Mouse (Mus musculus) lung, postnatal 0 days (tissue): ENCODE results near the gene Csnka2ip. TPM values are rescaled to one million over a fixed set of nuclear protein-coding genes. Genes with fewer than 3 reads are reported as not detected.

Experiments
- ATAC-seq: fragments of 200-750 bp; cut with Nextera tagmentation; 2 replicates; pipeline ENCODE4 v1.8.0; 2017; ENCODE audit warnings: moderate library complexity
- DNase-seq: peaks from one replicate; pipeline ENCODE4 v3.0.0-alpha.2; 2016; ENCODE audit warnings: low spot score
- H3K27ac ChIP-seq: fragments of 300-500 bp; sonication (generic); 2 replicates; pipeline ENCODE4 v1.5.1; 2014; ENCODE audit warnings: antibody characterized with exemption, mild to moderate bottlenecking, low read length, mixed read lengths
- H3K27me3 ChIP-seq: fragments of 300-500 bp; sonication (generic); replicated peaks from 2 replicates; pipeline ENCODE4 v1.6.1; 2014; ENCODE audit warnings: low read length, mixed read lengths; ENCODE audit not compliant: insufficient read depth
- H3K36me3 ChIP-seq: fragments of 300-500 bp; sonication (generic); 2 replicates; pipeline ENCODE4 v1.6.1; 2014; ENCODE audit warnings: low read length, mixed read lengths; ENCODE audit not compliant: insufficient read depth
- H3K4me1 ChIP-seq: fragments of 300-500 bp; sonication (generic); 2 replicates; pipeline ENCODE4 v1.6.1; 2014; ENCODE audit warnings: antibody characterized with exemption, low read depth, low read length, mixed read lengths; ENCODE audit not compliant: insufficient read depth
- H3K4me2 ChIP-seq: fragments of 300-500 bp; sonication (generic); replicated peaks from 2 replicates; pipeline ENCODE4 v1.6.1; 2014; ENCODE audit warnings: low read depth, mild to moderate bottlenecking, low read length, moderate library complexity, mixed read lengths
- H3K4me3 ChIP-seq: fragments of 300-500 bp; sonication (generic); 2 replicates; pipeline ENCODE4 v1.5.1; 2014; ENCODE audit warnings: low read depth, low read length
- H3K9ac ChIP-seq: fragments of 300-500 bp; sonication (generic); replicated peaks from 2 replicates; pipeline ENCODE4 v1.6.1; 2014; ENCODE audit warnings: low read depth, mild to moderate bottlenecking
- H3K9me3 ChIP-seq: fragments of 300-500 bp; sonication (generic); 2 replicates; pipeline ENCODE4 v1.6.1; 2016; ENCODE audit warnings: low read length, mixed read lengths
- CTCF ChIP-seq: IDR thresholded peaks from 2 replicates; pipeline ENCODE4 v1.5.1; 2016; ENCODE audit warnings: antibody characterized with exemption, mild to moderate bottlenecking
- EP300 ChIP-seq: IDR thresholded peaks from 2 replicates; pipeline ENCODE4 v1.6.1; 2016; ENCODE audit warnings: antibody characterized with exemption, mild to moderate bottlenecking, control low read depth
- WGBS: fragments of 180-500 bp; shearing (Covaris S2); extraction: QIAGEN DNeasy Blood & Tissue Kit; methylation state at CpG from one replicate; pipeline ENCODE4 v1.1.7; 2014; 5-methylcytosine and 5-hydroxymethylcytosine counted together
- polyA plus RNA-seq: library from polyadenylated mRNA; unstranded; fragments of >200 nt; fragmentation: Nextera tagmentation; extraction: Ambion mirVana; gene quantifications from 2 replicates; pipeline ENCODE4 v1.2.1, GENCODE M21; 2015

Csnka2ip gene
- polyA plus RNA-seq, 1 experiment from 2014 or later: not detected

DNA sequence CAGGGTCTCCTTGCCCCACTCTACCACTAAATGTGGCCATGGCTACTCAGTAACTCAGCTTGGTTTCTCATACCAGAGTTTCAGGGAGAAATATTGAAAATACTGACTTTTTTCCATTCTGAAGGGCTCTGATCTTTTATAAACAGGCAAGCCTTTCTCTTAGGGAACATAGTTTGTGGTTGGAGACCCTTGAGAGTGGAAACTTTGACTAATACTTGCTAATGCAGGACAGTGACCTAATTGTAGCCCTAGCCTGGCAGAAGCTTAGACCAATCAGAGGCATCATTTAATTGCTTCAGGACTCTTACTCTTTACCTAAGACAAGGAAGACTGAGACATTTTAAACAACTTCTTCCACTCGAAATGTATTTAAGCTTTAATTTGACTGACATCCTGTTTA, 39.1 kb downstream of the Csnka2ip start:
- no peak overlapping the region for H3K27ac ChIP-seq
- H3K9ac ChIP-seq: no peak overlapping the region
- H3K4me3 ChIP-seq: no peak overlapping the region
- no peak overlapping the region for H3K4me2 ChIP-seq
- TF ChIP-seq CTCF (no peak), EP300 (no peak)
- no peak for ATAC-seq
- H3K4me1 ChIP-seq: no peaks in the 10 kb centered on the region
- no peaks in the 10 kb centered on the region for H3K9me3 ChIP-seq
- H3K27me3 ChIP-seq: no peaks in the 10 kb centered on the region
- no peaks in the 10 kb centered on the region for H3K36me3 ChIP-seq
- WGBS: 33% methylated on average over 1 of the region's 1 CpGs
- DNase-seq: no peak

DNA sequence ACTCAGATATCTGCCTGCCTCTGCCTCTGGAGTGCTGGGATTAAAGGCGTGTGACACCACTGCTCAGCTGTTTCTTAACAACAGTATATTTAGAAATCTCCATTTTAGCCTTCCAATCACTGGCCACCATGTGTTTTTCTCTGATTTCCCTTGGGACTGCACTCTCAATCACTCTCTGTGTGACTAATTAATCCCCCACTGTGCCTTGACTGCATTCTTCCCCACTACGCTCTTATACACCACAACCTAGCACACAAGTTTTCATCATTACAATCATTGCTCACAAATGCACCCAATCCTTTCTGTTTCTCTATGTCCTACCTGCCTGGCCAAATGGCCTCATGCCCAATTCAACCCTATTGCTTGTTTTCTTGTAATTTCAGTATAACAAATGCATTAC, 43.7 kb downstream of the Csnka2ip start:
- ATAC-seq (no peak), DNase-seq (no peak)
- Histone ChIP-seq H3K9ac (no peak overlapping the region), H3K36me3 (no peaks in the 10 kb centered on the region), H3K4me1 (no peaks in the 10 kb centered on the region), H3K27me3 (no peaks in the 10 kb centered on the region), H3K4me2 (no peak overlapping the region), H3K4me3 (no peak overlapping the region), H3K27ac (no peak overlapping the region), H3K9me3 (no peaks in the 10 kb centered on the region)
- no peak for TF ChIP-seq CTCF
- WGBS: 77% methylated on average over 2 of the region's 2 CpGs

DNA sequence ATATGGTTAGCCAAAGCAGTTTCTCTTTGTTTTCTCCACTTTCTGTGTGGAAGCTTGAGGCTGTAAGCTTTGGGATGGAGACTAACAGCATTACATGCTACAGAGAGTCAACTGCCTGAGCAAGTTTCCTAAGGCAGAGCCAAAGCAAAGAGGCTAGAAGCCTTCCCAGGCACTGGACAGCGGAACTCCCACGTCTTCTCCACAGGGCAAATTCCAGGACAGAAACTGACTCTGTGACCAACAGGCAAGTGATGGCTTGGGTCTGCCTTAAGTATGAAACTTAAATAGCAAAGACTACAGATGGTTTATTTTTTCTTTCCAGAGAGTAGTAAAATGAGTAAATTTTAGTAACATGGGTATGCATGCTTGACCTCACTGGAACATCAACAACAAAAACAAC, 75.3 kb downstream of the Csnka2ip start:
- H3K4me1 ChIP-seq: no peaks in the 10 kb centered on the region
- H3K4me3 ChIP-seq: no peak overlapping the region
- no peak overlapping the region for H3K27ac ChIP-seq
- WGBS: 92% methylated on average over 2 of the region's 2 CpGs
- H3K36me3 ChIP-seq: no peaks in the 10 kb centered on the region
- no peaks in the 10 kb centered on the region for H3K9me3 ChIP-seq
- H3K4me2 ChIP-seq: no peak overlapping the region
- no peaks in the 10 kb centered on the region for H3K27me3 ChIP-seq
- ATAC-seq (no peak), DNase-seq (no peak)
- H3K9ac ChIP-seq: no peak overlapping the region
- TF ChIP-seq EP300 (no peak), CTCF (no peak)

DNA sequence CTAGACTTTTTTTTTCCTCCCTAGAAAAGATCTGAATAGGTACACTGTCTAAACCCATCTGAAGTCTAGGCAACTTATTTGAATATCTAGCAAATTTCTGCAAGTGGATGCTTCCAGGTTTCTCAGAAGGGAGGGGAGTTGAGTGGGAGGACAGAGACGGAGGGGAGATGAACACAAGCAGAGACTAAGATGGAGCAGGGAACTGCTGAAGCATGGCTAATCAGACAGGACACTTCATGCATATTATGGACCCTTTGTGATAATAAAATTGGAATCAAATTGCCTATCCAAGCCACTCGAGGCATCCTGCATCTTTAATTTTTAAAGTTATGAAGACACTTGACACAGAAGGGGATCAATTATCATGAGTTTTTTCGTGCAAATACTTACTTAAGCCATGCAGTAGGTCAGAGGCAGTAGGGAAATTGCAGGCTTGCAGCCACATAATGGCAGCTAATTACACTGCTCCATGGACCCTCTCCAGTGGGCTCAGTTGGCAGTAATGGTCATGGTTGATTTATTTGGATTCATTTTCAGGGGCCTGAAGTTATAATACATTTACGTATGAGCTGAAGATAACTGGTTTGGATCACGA, 78.1 kb downstream of the Csnka2ip start:
- H3K9me3 ChIP-seq: no peaks in the 10 kb centered on the region
- DNase-seq (no peak), ATAC-seq (no peak)
- no peak overlapping the region for H3K4me2 ChIP-seq
- H3K27ac ChIP-seq: no peak overlapping the region
- H3K27me3 ChIP-seq: no peaks in the 10 kb centered on the region
- WGBS: 62% methylated on average over 5 of the region's 5 CpGs
- no peak overlapping the region for H3K9ac ChIP-seq
- H3K36me3 ChIP-seq: no peaks in the 10 kb centered on the region
- H3K4me3 ChIP-seq: no peak overlapping the region
- H3K4me1 ChIP-seq: no peaks in the 10 kb centered on the region
- no peak for TF ChIP-seq CTCF
- TF ChIP-seq EP300: no peak

DNA sequence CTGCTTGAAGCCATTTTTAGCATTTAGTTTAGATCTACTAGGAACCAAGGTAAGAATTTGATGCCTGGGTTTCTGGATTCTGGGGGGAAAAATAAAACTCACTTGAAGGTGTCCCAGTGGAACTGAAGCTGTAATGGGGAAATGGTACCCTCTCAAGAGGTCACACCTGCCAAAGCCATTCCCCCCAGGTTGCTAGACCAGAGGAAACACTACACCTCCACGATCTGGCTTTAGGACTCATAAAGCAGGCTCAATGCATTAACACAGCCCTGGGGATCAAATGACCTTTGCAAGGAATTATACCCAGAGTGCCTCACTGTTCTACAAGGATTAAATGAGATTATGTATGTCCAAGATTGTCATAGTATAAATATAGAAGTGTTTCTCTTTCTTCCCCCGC, 88.8 kb downstream of the Csnka2ip start:
- H3K4me2 ChIP-seq: no peak overlapping the region
- no peak for DNase-seq
- no peak for TF ChIP-seq CTCF
- TF ChIP-seq EP300: no peak
- no peaks in the 10 kb centered on the region for H3K4me1 ChIP-seq
- H3K9ac ChIP-seq: no peak overlapping the region
- no peaks in the 10 kb centered on the region for H3K36me3 ChIP-seq
- no peak for ATAC-seq
- no peaks in the 10 kb centered on the region for H3K9me3 ChIP-seq
- H3K27me3 ChIP-seq: no peaks in the 10 kb centered on the region
- WGBS: 72% methylated on average over 2 of the region's 2 CpGs
- no peak overlapping the region for H3K27ac ChIP-seq
- H3K4me3 ChIP-seq: no peak overlapping the region

Other genes with a start within 250 kb of the Csnka2ip start
- 19.4 and 20.4 TPM in 2 replicates for gene 4930453N24Rik, start 168.8 kb upstream of the Csnka2ip start, polyA plus RNA-seq
- 3.7 and 4.1 TPM in 2 replicates for gene Zfp654, start 249.2 kb upstream of the Csnka2ip start, polyA plus RNA-seq
- 45.8 and 53.6 TPM in 2 replicates for gene Cggbp1, start 249.6 kb upstream of the Csnka2ip start, polyA plus RNA-seq